Mouse (Mus musculus) midbrain, embryonic 12.5 days (tissue): Measurements from ENCODE around the gene Slc35g3. TPM values are rescaled to one million over a fixed set of nuclear protein-coding genes. Genes with fewer than 3 reads are reported as not detected.

Experiments
- ATAC-seq: fragments of 200-750 bp; cut with Nextera tagmentation; 2 replicates; pipeline ENCODE4 v1.8.0; 2017; ENCODE audit warnings: low read depth, moderate TSS enrichment, moderate library complexity; ENCODE audit not compliant: low FRiP score
- H3K27ac ChIP-seq: fragments of 300-500 bp; sonication (generic); replicated peaks from 2 replicates; pipeline ENCODE4 v1.5.1; 2016; ENCODE audit warnings: mild to moderate bottlenecking
- H3K27me3 ChIP-seq: fragments of 300-500 bp; sonication (generic); 2 replicates; pipeline ENCODE4 v1.6.1; 2016; ENCODE audit warnings: mild to moderate bottlenecking
- H3K36me3 ChIP-seq: fragments of 300-500 bp; sonication (generic); 2 replicates; pipeline ENCODE4 v1.6.1; 2016
- H3K4me1 ChIP-seq: fragments of 300-500 bp; sonication (generic); 2 replicates; pipeline ENCODE4 v1.6.1; 2016
- H3K4me2 ChIP-seq: fragments of 300-500 bp; sonication (generic); replicated peaks from 2 replicates; pipeline ENCODE4 v1.6.1; 2016; ENCODE audit warnings: mild to moderate bottlenecking, moderate library complexity
- H3K4me3 ChIP-seq: fragments of 300-500 bp; sonication (generic); 2 replicates; pipeline ENCODE4 v1.5.1; 2016; ENCODE audit warnings: mild to moderate bottlenecking
- H3K9ac ChIP-seq: fragments of 300-500 bp; sonication (generic); replicated peaks from 2 replicates; pipeline ENCODE4 v1.6.1; 2016; ENCODE audit warnings: mild to moderate bottlenecking, moderate library complexity
- H3K9me3 ChIP-seq: fragments of 300-500 bp; sonication (generic); 2 replicates; pipeline ENCODE4 v1.6.1; 2016; ENCODE audit warnings: mild to moderate bottlenecking
- WGBS: fragments of 180-500 bp; shearing (Covaris S2); methylation state at CpG from one replicate; pipeline ENCODE4 v1.1.7; 2016; 5-methylcytosine and 5-hydroxymethylcytosine counted together
- polyA plus RNA-seq: library from polyadenylated mRNA; unstranded; fragments of >200 nt; fragmentation: Nextera tagmentation; extraction: Ambion mirVana; gene quantifications from 2 replicates; pipeline ENCODE4 v1.2.1, GENCODE M21; 2016

The Slc35g3 gene
- polyA plus RNA-seq, 1 experiment from 2014 or later: 0.18 TPM

GRCm38 (mm10) chr11:69711082-69711481 lies 50.7 kb downstream of the Slc35g3 start:
- Histone ChIP-seq H3K36me3 (no peaks in the 10 kb centered on the region), H3K4me3 (no peak overlapping the region), H3K27ac (no peak overlapping the region), H3K9me3 (no peaks in the 10 kb centered on the region), H3K27me3 (no peaks in the 10 kb centered on the region), H3K9ac (no peak overlapping the region), H3K4me1 (no peaks in the 10 kb centered on the region), H3K4me2 (no peak overlapping the region)
- WGBS: 81% methylated on average over 2 of the region's 2 CpGs
- no peak for ATAC-seq

- Histone ChIP-seq H3K36me3 (no peaks in the 10 kb centered on the region), H3K4me1 (no peaks in the 10 kb centered on the region), H3K27me3 (no peaks in the 10 kb centered on the region), H3K27ac (no peak overlapping the region), H3K9me3 (no peaks in the 10 kb centered on the region), H3K4me3 (no peak overlapping the region), H3K9ac (no peak overlapping the region), H3K4me2 (no peak overlapping the region)
- no peak for ATAC-seq
- WGBS: 72% methylated on average over 3 of the region's 3 CpGs
Measured at GRCm38 (mm10) chr11:69710470-69710869, 51.3 kb downstream of the Slc35g3 start.

Other genes starting within 250 kb of the Slc35g3 start
- gene Dnah2, start 212.9 kb downstream of the Slc35g3 start, polyA plus RNA-seq: 1.9 and 2.3 TPM in 2 replicates
- 78.3 and 84.6 TPM in 2 replicates for gene Efnb3, start 201.8 kb downstream of the Slc35g3 start, polyA plus RNA-seq
- 29.6 and 33.2 TPM in 2 replicates for gene Wrap53, start 181.7 kb downstream of the Slc35g3 start, polyA plus RNA-seq
- gene Trp53, start 181.6 kb downstream of the Slc35g3 start, polyA plus RNA-seq: 109 and 117 TPM in 2 replicates
- gene Atp1b2, start 156.0 kb downstream of the Slc35g3 start, polyA plus RNA-seq: 11.4 and 15.2 TPM in 2 replicates
- gene Shbg, start 144.1 kb downstream of the Slc35g3 start, polyA plus RNA-seq: not detected in 2 replicates
- 22.3 and 23.5 TPM in 2 replicates for gene Sat2, start 139.9 kb downstream of the Slc35g3 start, polyA plus RNA-seq
- 59.2 and 67.1 TPM in 2 replicates for gene Fxr2, start 129.0 kb downstream of the Slc35g3 start, polyA plus RNA-seq
- gene Sox15, start 106.7 kb downstream of the Slc35g3 start, polyA plus RNA-seq: not detected in 2 replicates
- 79.4 and 79.9 TPM in 2 replicates for gene Mpdu1, start 99.3 kb downstream of the Slc35g3 start, polyA plus RNA-seq
- gene Cd68, start 95.8 kb downstream of the Slc35g3 start, polyA plus RNA-seq: 7.1 and 7.2 TPM in 2 replicates
- gene Eif4a1, start 89.5 kb downstream of the Slc35g3 start, polyA plus RNA-seq: 608 and 698 TPM in 2 replicates
- gene Senp3, start 79.9 kb downstream of the Slc35g3 start, polyA plus RNA-seq: 108 and 113 TPM in 2 replicates
- gene Tnfsf13, start 76.2 kb downstream of the Slc35g3 start, polyA plus RNA-seq: 0.41 and 0.77 TPM in 2 replicates
- 2.2 and 2.9 TPM in 2 replicates for gene Tnfsf12, start 66.1 kb downstream of the Slc35g3 start, polyA plus RNA-seq
- 0.65 and 1.3 TPM in 2 replicates for gene Tnfsfm13, start 65.9 kb downstream of the Slc35g3 start, polyA plus RNA-seq
- 32.0 and 37.1 TPM in 2 replicates for gene Polr2a, start 3.3 kb downstream of the Slc35g3 start, polyA plus RNA-seq
- gene Zbtb4, start 3.9 kb upstream of the Slc35g3 start, polyA plus RNA-seq: 2.0 TPM in 2 replicates
- 1.3 and 1.7 TPM in 2 replicates for gene Chrnb1, start 34.0 kb upstream of the Slc35g3 start, polyA plus RNA-seq
- 2.7 and 2.9 TPM in 2 replicates for gene Fgf11, start 39.9 kb upstream of the Slc35g3 start, polyA plus RNA-seq
- gene Tmem102, start 43.7 kb upstream of the Slc35g3 start, polyA plus RNA-seq: 0.42 and 1.2 TPM in 2 replicates
- gene Gm39566, start 53.3 kb upstream of the Slc35g3 start, polyA plus RNA-seq: not detected in 2 replicates
- not detected in 2 replicates for gene Spem2, start 56.5 kb upstream of the Slc35g3 start, polyA plus RNA-seq
- gene Spem1, start 60.2 kb upstream of the Slc35g3 start, polyA plus RNA-seq: 0.46 TPM in 1 of 2 replicates, not detected in the other
- gene Nlgn2, start 75.8 kb upstream of the Slc35g3 start, polyA plus RNA-seq: 14.2 and 14.6 TPM in 2 replicates
- 284 and 302 TPM in 2 replicates for gene Tmem256, start 76.5 kb upstream of the Slc35g3 start, polyA plus RNA-seq
- gene Plscr3, start 84.4 kb upstream of the Slc35g3 start, polyA plus RNA-seq: 62.9 and 70.1 TPM in 2 replicates
- 0.19 and 0.21 TPM in 2 replicates for gene Tnk1, start 96.8 kb upstream of the Slc35g3 start, polyA plus RNA-seq
- not detected in 2 replicates for gene Tmem95, start 116.0 kb upstream of the Slc35g3 start, polyA plus RNA-seq
- gene Kctd11, start 119.4 kb upstream of the Slc35g3 start, polyA plus RNA-seq: 2.7 and 3.3 TPM in 2 replicates
- gene Acap1, start 133.6 kb upstream of the Slc35g3 start, polyA plus RNA-seq: 0.50 and 0.73 TPM in 2 replicates
- gene 2810408A11Rik, start 139.0 kb upstream of the Slc35g3 start, polyA plus RNA-seq: 21.8 and 23.2 TPM in 2 replicates
- gene Neurl4, start 139.1 kb upstream of the Slc35g3 start, polyA plus RNA-seq: 17.4 and 19.3 TPM in 2 replicates
- 93.1 and 97.6 TPM in 2 replicates for gene Gps2, start 151.9 kb upstream of the Slc35g3 start, polyA plus RNA-seq
- 1,395 and 1,465 TPM in 2 replicates for gene Eif5a, start 160.0 kb upstream of the Slc35g3 start, polyA plus RNA-seq
- gene Ybx2, start 173.8 kb upstream of the Slc35g3 start, polyA plus RNA-seq: 5.0 and 5.6 TPM in 2 replicates
- 8.9 and 9.9 TPM in 2 replicates for gene Slc2a4, start 186.2 kb upstream of the Slc35g3 start, polyA plus RNA-seq
- 2.9 and 3.7 TPM in 2 replicates for gene Cldn7, start 202.8 kb upstream of the Slc35g3 start, polyA plus RNA-seq
- gene Ctdnep1, start 219.2 kb upstream of the Slc35g3 start, polyA plus RNA-seq: 21.4 and 27.5 TPM in 2 replicates
- gene Elp5, start 220.5 kb upstream of the Slc35g3 start, polyA plus RNA-seq: 127 and 131 TPM in 2 replicates
- 552 and 567 TPM in 2 replicates for gene Gabarap, start 229.2 kb upstream of the Slc35g3 start, polyA plus RNA-seq
- gene Phf23, start 233.8 kb upstream of the Slc35g3 start, polyA plus RNA-seq: 89.4 and 96.5 TPM in 2 replicates
- 45.3 and 49.2 TPM in 2 replicates for gene Dvl2, start 238.6 kb upstream of the Slc35g3 start, polyA plus RNA-seq